Mouse (Mus musculus) kidney, adult 11 months (tissue): ENCODE measurements at regions not wholly inside any gene's neighbourhood (a gene's known extent, or its start where the extent isn't known, plus 50 kb on each side); places are given as distances from the start of the nearest gene placed in this dataset.
A peak's percentile ranks its signal among the peaks of the same experiment; 100 is the strongest.

ENCODE experiments used
- DNase-seq: peaks from one replicate; pipeline ENCODE4 v3.0.0; 2022

DNA sequence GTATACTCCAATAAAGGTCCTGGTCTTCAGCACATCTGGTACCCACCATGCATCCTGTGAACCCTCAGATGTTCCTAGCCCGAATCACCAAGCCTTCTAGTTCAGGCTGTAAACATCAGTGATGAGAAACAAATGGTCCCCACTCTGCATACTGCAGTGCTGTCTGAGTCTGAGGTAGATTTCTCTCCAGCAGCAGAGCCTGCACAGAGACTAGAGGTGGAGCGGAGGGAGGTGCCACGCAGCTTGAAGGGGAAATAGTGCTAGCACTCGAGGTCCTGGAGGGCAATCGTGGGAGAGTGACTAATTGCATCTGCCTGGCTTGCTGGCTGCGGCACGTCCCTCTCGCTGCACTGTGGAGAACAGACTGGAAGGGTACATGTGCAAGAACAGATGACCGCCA lies 228.7 kb downstream of the Bcor start:
- DNase-seq = no peak

GRCm38 (mm10) chrX:11935337-11935736 lies 224.8 kb downstream of the Bcor start:
- DNase-seq = peak; percentile 55

DNA sequence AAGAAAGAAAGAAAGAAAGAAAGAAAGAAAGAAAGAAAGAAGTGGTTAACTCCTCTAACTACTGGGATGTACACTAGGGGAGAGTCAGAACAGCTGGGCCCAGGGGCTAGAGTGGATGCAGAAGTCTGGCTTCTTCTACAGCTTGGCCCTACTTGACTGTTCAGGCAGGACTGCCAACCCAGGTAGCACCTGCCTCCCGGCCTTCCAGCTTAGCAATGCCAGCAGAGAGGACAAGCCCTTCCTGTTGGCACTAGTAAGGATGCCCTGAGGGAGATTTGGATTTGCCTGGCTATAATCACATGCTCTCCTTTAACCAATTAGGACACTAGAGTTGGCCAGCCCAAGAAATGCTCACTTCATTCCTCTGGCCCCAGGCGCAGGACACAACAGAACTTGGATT lies 219.9 kb downstream of the Bcor start:
- DNase-seq = peak; percentile 15

GRCm38 (mm10) chrX:11943367-11943766 lies 216.8 kb downstream of the Bcor start:
- DNase-seq = peak; percentile 11

GRCm38 (mm10) chrX:11944574-11944973 lies 215.6 kb downstream of the Bcor start:
- no peak for DNase-seq

DNA sequence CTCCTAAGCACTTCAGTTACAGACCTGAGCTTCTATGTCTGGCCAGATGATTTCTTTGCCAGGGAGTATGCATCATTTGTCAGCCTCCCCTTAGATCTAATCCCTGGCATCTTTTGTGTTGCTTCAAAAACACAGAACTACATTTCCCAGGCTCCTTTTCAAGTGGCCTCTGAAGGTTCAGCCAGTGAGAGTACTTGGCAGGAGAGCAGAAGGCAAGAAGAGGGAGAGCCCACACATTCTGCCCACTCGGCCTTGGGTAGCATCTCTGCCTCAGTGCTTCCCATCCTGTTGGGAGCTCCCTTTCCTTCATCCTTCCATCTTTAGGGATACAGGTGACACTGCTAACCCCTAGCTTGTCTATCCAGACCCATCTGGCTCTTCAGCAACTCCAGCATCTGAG lies 214.9 kb downstream of the Bcor start:
- no peak for DNase-seq

GRCm38 (mm10) chrX:11952193-11952592 lies 208.0 kb downstream of the Bcor start:
- DNase-seq = peak; percentile 50

DNA sequence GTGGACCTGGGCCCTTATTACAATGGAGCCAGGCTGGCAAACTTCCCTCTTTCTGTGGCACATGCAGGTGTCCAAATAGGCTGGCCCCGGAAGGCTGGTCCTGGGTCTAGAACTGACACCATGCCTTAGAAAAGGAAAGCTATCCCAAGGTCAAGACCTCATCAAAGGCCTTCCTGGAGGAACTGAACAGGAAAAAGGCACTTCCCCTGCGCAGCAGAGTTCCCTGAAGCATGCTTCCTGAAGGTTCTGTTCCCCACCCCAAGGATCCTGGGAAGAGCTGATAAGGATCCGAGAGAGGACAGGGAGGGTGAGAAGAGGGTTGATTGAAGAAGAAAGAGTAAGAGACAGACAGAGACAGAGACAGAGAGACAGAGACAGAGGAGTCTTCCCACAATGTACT lies 204.0 kb downstream of the Bcor start:
- DNase-seq = peak; percentile 31

DNA sequence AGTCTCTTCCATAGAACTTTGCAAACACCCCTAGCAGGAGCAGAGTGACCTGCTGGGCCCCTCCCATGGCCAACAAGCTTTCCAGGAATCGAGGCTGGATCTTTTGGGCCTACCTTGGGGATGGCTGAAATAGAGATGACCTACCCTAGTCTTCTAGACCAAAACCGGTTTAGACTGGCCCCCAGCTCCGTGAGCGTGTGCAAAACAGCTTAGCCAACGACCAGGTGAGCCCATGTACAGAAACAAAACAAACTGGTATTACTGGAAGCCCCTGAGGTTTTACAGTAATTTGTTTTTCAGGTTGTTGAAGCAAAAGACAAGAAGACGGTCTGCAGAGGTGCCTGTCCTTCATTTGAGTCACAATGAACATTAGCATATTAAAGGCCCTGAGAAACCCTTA lies 203.1 kb downstream of the Bcor start:
- DNase-seq = no peak

DNA sequence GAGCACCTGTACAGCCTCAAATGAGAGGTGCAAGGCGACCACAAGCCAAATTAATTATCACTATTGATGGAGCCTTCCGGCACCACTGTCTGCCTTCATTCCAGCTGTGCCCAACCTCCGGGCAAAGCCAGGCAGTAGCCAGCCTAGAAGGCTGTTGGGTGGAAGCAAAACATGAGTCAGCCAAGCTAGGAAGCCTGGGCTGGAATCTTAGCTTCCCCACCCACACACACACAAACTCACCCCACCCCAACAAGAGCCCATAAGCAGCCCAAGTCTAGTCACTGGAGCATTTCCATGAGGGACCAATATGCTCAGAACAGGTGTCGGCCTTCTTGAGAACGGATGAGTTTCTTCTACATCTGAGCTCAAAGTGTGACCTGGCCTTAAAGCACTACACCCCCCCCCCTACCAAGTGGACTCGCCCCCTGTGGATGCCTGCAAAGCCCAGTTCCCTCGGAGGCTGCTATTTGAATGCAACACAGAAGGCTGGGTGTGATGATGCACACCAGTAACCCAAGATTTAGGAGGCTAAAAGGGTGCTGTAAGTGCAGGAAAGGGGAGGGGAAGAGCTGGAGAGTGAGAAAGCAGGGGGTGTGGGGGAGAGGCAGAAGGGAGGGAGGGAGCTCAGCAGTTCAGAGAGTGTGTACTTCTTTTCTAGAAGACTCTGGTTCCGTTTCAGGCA lies 200.1 kb downstream of the Bcor start:
- no peak for DNase-seq

DNA sequence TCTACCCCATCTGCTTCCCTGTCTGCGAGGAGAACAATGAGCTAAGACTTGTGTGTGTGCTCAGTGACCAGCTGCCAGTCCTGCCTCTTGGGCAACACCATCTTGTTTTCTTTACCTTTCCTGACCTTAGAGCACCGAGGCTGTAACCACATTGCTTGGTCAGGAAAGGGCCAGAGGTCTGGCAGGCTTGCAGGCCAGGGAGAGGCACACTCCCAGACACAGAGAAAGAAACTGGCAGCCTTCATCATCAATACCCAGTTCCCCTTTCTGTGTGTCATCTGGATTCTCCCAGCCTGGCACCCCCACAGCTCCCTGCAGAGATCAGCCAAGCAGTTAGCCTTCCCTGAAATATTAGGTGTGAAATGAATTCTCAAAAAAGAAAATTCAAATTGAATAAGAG lies 198.8 kb downstream of the Bcor start:
- DNase-seq = no peak

- no peak for DNase-seq
These were observed 195.7 kb downstream of the Bcor start for GRCm38 (mm10) chrX:11964428-11964827.

DNA sequence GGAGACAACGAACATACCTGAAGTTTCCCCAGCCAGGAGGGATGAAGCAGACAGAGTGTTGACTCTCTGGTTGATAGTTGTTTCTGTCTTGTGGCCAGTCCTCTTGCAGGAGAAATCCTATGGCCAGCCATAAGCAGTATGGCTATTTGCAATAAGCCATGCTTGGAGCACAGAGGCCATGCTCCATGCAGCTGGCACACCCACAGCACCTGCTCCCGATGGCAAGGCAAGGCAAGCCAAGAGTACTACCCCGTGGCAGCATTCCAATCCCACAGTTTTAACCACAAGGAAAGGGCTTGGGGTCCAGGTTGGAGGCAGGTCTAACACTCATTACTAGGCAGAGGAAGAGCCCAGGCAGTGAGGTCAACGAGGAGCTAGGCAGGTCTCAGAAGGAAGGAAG lies 181.5 kb downstream of the Bcor start:
- DNase-seq = no peak

GRCm38 (mm10) chrX:11983276-11983675 lies 176.9 kb downstream of the Bcor start:
- no peak for DNase-seq
